Comparison of ENCODE assay signal across 8 mouse cellular contexts in the genomic region with DNA sequence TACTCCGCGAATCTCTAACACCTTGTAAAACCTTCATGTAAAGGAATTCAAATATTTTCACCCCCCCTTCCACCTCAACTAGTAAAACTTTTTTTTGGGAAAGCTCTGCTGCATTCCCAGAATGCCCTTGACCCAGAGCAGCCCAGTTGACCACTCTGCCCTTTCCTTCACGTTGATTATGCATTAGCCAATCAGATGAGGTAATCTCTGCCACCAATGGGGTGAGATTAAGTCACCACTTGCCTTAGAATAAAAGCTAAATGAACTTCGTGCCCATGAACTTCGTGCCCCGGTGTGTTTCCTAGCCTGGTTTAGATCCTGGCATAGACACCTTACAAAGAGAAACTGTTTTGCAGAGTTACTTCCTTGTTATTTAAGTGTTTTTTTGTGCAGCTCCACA. TPM values are rescaled to one million over a fixed set of nuclear protein-coding genes. Genes with fewer than 3 reads are reported as not detected.
A peak's percentile ranks its signal among the peaks of the same experiment; 100 is the strongest.
DNase-seq lines count a peak whose midpoint lies in the region; ATAC-seq and TF ChIP-seq lines count a peak whose summit lies in the region.
"Had no signal": no experiment of that assay in that cellular context is flagged by ENCODE, and none has a peak within 500 bp of the region (broad histone marks: within the 10 kb centered on the region; RNA-seq: fewer than 3 reads in every experiment).

No protein-coding gene starts in this region.

- H3K4me1 ChIP-seq in ES-E14 (ENCODE audit: control insufficient read depth in 2 of 2, insufficient read depth in 2 of 2, low read length in 2 of 2, poor library complexity in 1 of 2): no peaks in the 10 kb centered on the region; a peak in 1 of 4 replicates
- H3K4me1 ChIP-seq in heart, embryonic 13.5 days: peaks cover 15% of the 10 kb centered on the region
- H3K4me1 ChIP-seq in midbrain, embryonic 14.5 days (ENCODE audit: control insufficient read depth, insufficient read depth, low read length): peaks cover 14% of the 10 kb centered on the region
- peaks cover 4% of the 10 kb centered on the region for H3K4me1 ChIP-seq in thymus, adult 2 months (replicated peaks; ENCODE audit: control insufficient read depth, insufficient read depth, low read length)

- no peaks in the 10 kb centered on the region for H3K9me3 ChIP-seq in ES-E14 (ENCODE audit: control insufficient read depth, insufficient read depth, low read depth, low read length)
- no peaks in the 10 kb centered on the region for H3K9me3 ChIP-seq in heart, embryonic 13.5 days
- no peaks in the 10 kb centered on the region for H3K9me3 ChIP-seq in midbrain, embryonic 14.5 days (ENCODE audit: control insufficient read depth, low read length)

- H3K36me3 ChIP-seq in ES-E14 (ENCODE audit: control insufficient read depth, insufficient read depth, low read length, poor library complexity, severe bottlenecking): no peaks in the 10 kb centered on the region
- 0 out of 2 replicates have a peak, but pooled peaks cover 6% of the 10 kb centered on the region for H3K36me3 ChIP-seq in heart, embryonic 13.5 days
- H3K36me3 ChIP-seq in midbrain, embryonic 14.5 days (ENCODE audit: control insufficient read depth, insufficient read depth, low read length): no peaks in the 10 kb centered on the region
- no peaks in the 10 kb centered on the region for H3K36me3 ChIP-seq in thymus, adult 2 months (ENCODE audit: control insufficient read depth, insufficient read depth, low read length)

- H3K9ac ChIP-seq in ES-E14 (ENCODE audit: insufficient read depth, low read depth, low read length, poor library complexity, severe bottlenecking): no peak overlapping the region; the same call in 1 of the 2 replicates
- H3K9ac ChIP-seq in heart, embryonic 13.5 days: peak overlapping the region; percentile 93
- H3K9ac ChIP-seq in midbrain, embryonic 14.5 days (replicated peaks; ENCODE audit: low read length): peak overlapping the region; percentile 80

- no peak for ATAC-seq in heart, embryonic 13.5 days (ENCODE audit: extremely low read depth, insufficient number of reproducible peaks, low FRiP score, low TSS enrichment)
- ATAC-seq in midbrain, embryonic 14.5 days (ENCODE audit: low FRiP score, low TSS enrichment): no peak

- H3K4me2 ChIP-seq in heart, embryonic 13.5 days: peak overlapping the region; percentile 85
- peak overlapping the region; percentile 91 for H3K4me2 ChIP-seq in midbrain, embryonic 14.5 days (ENCODE audit: low read length)

- no peak for TF ChIP-seq CTCF in thymus, adult 2 months (IDR thresholded peaks at IDR 0.05; ENCODE audit: borderline replicate concordance, control insufficient read depth, extremely low read depth, insufficient read depth, low read length, poor library complexity)

- 47% methylated on average over 6 of the region's 6 CpGs for WGBS in heart, embryonic 13.5 days
- 54% methylated on average over 6 of the region's 6 CpGs for WGBS in midbrain, embryonic 14.5 days
- 7% methylated on average over 6 of the region's 6 CpGs for WGBS in thymus, adult 2 months

- peak overlapping the region; percentile 91 to 92; a peak in 3 of 4 replicates for H3K4me3 ChIP-seq in ES-E14 (ENCODE audit: insufficient read depth in 1 of 2, low read depth in 1 of 2, low read length in 2 of 2, poor library complexity in 1 of 2, severe bottlenecking in 1 of 2)
- H3K4me3 ChIP-seq in heart, embryonic 13.5 days: peak overlapping the region; percentile 79
- H3K4me3 ChIP-seq in midbrain, embryonic 14.5 days (replicated peaks; ENCODE audit: low read depth, low read length): peak overlapping the region; percentile 81
- H3K4me3 ChIP-seq in thymus, adult 2 months (ENCODE audit: control insufficient read depth, insufficient read depth, low read length): no peak overlapping the region; the same call in 1 of the 2 replicates

- H3K27ac ChIP-seq in ES-E14 (ENCODE audit: insufficient read depth, low read depth, low read length, poor library complexity, severe bottlenecking): no peak overlapping the region
- peak overlapping the region; percentile 93 for H3K27ac ChIP-seq in heart, embryonic 13.5 days (replicated peaks)
- no peak overlapping the region for H3K27ac ChIP-seq in midbrain, embryonic 14.5 days (replicated peaks; ENCODE audit: low read depth, low read length)
- H3K27ac ChIP-seq in thymus, adult 2 months (ENCODE audit: control insufficient read depth, insufficient read depth, low read length): no peak overlapping the region

- in situ Hi-C loops in ES-E14 (cut with MboI; ENCODE audit: low sequenced_read_pairs in 2 of 2, unreplicated experiment in 2 of 2): no loop called here

- TF ChIP-seq POLR2A in thymus, adult 2 months (IDR thresholded peaks at IDR 0.05; ENCODE audit: control insufficient read depth, extremely low read depth, insufficient read depth, low read length, poor library complexity): no peak

- DNase-seq in A20 (ENCODE audit: low read depth, low spot score): peak; percentile 68
- no peak for DNase-seq in ES-E14 (ENCODE audit: low read depth, low spot score)
- DNase-seq in kidney, postnatal 25 days: peak; percentile 61 to 78
- no peak for DNase-seq in midbrain, embryonic 14.5 days
- DNase-seq in layer of hippocampus, postnatal 14 days (ENCODE audit: low spot score in 2 of 2): no peak
- no peak for DNase-seq in thymus, adult 2 months

- H3K27me3 ChIP-seq in heart, embryonic 13.5 days (replicated peaks): no peaks in the 10 kb centered on the region
- no peaks in the 10 kb centered on the region for H3K27me3 ChIP-seq in midbrain, embryonic 14.5 days (ENCODE audit: control insufficient read depth, insufficient read depth, low read length)
- H3K27me3 ChIP-seq in thymus, adult 2 months (ENCODE audit: control insufficient read depth, insufficient read depth, low read length): no peaks in the 10 kb centered on the region

TF ChIP-seq in ES-E14, 5 proteins besides CTCF, POLR2A, EP300 and RAD21:
- TF ChIP-seq ZC3H11A (IDR thresholded peaks at IDR 0.05; ENCODE audit: borderline replicate concordance, low read depth, low read length) (no peak), HCFC1 (IDR thresholded peaks at IDR 0.05; ENCODE audit: borderline replicate concordance, insufficient read depth, low read length) (no peak), ZNF384 (IDR thresholded peaks at IDR 0.05; ENCODE audit: low read depth, low read length) (no peak), CHD2 (IDR thresholded peaks at IDR 0.05; ENCODE audit: low read depth, low read length) (no peak), MAFK (IDR thresholded peaks at IDR 0.05; ENCODE audit: insufficient read depth, low read depth, low read length) (no peak)

RNA-seq across cellular contexts. Expression of gene Cela3a, which starts 20.6 kb away (rescaled TPM):
- total RNA-seq in ES-E14 (2012; rRNA removed): not detected in 2 replicates
- polyA plus RNA-seq in heart, embryonic 13.5 days (2015; fragmentation: Nextera tagmentation; extraction: Ambion mirVana): not detected in 2 replicates
- polyA plus RNA-seq in midbrain, embryonic 14.5 days (2014; fragmentation: Nextera tagmentation; extraction: Ambion mirVana): not detected in 2 replicates
- not detected for total RNA-seq in layer of hippocampus, postnatal 14 days (2021)
- polyA plus RNA-seq in thymus, adult 2 months (2012; rRNA removed): not detected in 2 replicates
- total RNA-seq: hematopoietic stem cell, adult 5-6 weeks had no signal

RNA-seq across cellular contexts. Expression of gene Cdc42, which starts 31.5 kb away (rescaled TPM):
- 107 and 189 TPM in 2 replicates for total RNA-seq in ES-E14 (2012; rRNA removed)
- polyA plus RNA-seq in heart, embryonic 13.5 days (2015; fragmentation: Nextera tagmentation; extraction: Ambion mirVana): 501 and 529 TPM in 2 replicates
- polyA plus RNA-seq in midbrain, embryonic 14.5 days (2014; fragmentation: Nextera tagmentation; extraction: Ambion mirVana): 984 and 991 TPM in 2 replicates
- total RNA-seq in layer of hippocampus, postnatal 14 days (2021): 100 to 1,000 TPM; 401 to 404 TPM
- 80.3 and 94.4 TPM in 2 replicates for polyA plus RNA-seq in thymus, adult 2 months (2012; rRNA removed)

RNA-seq across cellular contexts. Expression of gene Cela3b, which starts 41.4 kb away (rescaled TPM):
- not detected in 2 replicates for total RNA-seq in ES-E14 (2012; rRNA removed)
- polyA plus RNA-seq in heart, embryonic 13.5 days (2015; fragmentation: Nextera tagmentation; extraction: Ambion mirVana): 0.22 TPM in 1 of 2 replicates, not detected in the other
- not detected in 2 replicates for polyA plus RNA-seq in midbrain, embryonic 14.5 days (2014; fragmentation: Nextera tagmentation; extraction: Ambion mirVana)
- not detected for total RNA-seq in layer of hippocampus, postnatal 14 days (2021)
- 1.1 and 1.4 TPM in 2 replicates for polyA plus RNA-seq in thymus, adult 2 months (2012; rRNA removed)
- total RNA-seq: hematopoietic stem cell, adult 5-6 weeks had no signal

Comparison
In these comparisons a context has a peak if more than half of its experiments do, and no peak if none do; other contexts are left out.
1. DNase-seq: peak in A20 (single experiment) and kidney, postnatal 25 days (2 of 2); none in ES-E14 (single experiment), midbrain, embryonic 14.5 days (single experiment), layer of hippocampus, postnatal 14 days (0 of 2) and thymus, adult 2 months (single experiment).